Mouse (Mus musculus) adrenal gland, postnatal 4 days (tissue): ENCODE data around the gene Ncam1. TPM values are rescaled to one million over a fixed set of nuclear protein-coding genes. Genes with fewer than 3 reads are reported as not detected.

Experiments used
- DNase-seq, 2 experiments: peaks; one replicate each; pipeline ENCODE4 v3.0.0; 2021 to 2022; ENCODE audit warnings: low spot score in 2 of 2, mixed read lengths in 2 of 2
- total RNA-seq, 2 experiments: library from RNA; stranded (reverse); gene quantifications; 2 replicates each; pipeline ENCODE4 v1.2.3; 2021

The Ncam1 gene
- total RNA-seq, 2 experiments from 2014 or later: 107 to 130 TPM

DNA sequence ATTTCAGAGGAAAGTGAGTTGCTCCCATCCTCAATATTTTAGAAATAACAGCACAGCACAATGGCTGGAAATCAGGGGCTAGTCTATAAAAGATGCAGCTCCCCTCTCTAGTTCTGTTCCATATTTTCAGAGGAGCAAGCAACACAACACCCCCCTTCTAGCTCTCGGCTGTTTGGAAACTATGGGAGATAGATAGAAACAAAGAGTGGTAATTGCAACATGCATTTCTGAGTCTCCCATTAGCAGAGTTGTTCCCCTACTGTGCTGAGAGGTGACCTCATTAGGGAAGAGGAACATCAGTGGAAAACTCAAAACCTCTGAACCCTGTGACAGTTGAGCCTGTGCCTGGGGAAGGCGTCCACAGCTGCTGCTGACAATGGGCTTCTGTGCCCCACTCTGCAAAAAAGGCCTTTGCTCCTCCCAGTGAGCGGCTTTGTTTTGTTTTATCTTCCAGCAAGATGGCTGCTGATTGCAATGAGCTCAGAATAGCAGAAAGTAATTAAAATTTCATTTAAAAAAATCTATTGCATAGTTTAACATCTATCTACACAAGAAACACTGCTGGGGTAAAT, 174.7 kb downstream of the Ncam1 start:
- no peak for DNase-seq

DNA sequence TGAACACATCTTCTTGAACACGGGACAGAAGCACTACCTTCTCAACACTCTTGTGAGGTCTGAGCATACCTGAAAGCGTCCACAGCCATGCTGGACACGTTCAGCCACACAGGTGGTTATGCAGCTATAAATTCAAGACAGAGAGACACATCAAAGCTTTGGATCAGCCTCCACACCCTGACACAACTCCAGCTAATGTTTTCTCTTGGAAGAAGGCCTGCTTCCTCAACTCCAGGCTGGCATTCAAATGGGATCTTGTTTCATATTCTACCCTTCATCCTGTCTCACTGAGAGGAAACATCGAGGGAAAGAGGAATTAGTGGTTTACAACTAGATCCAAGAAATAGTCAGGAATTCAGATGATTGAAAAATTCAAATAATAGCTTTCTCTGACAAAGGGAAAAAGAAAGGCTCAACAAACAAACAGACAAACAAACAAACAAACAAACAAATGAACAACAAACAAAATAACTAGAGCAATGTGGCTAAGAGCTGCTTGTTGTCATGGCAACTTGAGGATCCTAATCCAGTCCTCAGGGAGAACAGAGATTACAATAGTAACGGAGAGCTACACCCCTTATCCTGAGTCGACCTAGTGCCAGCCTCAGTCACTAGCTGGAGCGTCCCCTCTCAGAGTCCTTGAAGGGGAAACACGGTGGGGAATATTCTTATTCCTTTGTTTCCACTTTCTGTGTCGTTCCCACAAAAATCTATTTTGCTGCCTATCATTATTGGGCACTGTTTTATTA, 175.6 kb downstream of the Ncam1 start:
- DNase-seq: no peak

- no peak for DNase-seq
These were observed 177.0 kb downstream of the Ncam1 start for GRCm38 (mm10) chr9:49621691-49622090.

DNA sequence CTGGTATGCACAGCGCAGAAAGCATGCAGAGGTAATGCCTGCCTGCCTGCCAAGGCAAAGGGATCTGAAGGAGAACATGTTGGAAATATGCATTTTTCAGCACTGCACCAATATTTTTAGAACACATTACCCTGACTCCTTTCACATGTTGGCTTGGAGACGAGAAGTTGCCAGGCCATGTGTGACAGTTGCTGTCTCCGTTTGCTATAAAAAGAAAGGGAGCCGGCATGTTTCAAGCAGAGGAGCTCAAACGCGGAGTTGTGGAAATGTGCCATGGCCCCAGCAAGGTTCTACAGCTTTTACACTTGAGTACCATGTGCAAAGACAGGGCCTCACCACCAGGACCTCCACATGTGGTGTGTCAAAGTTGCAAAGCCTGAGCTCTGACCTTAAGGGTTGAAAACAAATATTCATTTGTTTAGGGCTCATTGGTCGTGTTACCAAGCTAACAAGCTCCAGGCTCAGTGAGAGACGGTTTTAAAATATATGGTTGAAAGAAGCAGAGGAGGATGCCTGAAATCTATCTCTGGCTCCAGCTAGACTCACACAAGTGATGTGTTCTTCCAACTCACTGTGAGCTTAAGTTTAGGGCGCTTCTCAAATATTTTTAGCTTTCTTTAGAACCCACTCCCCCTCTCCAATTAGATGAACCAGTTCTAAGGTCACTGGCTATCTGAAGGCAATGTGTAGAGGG, 179.9 kb downstream of the Ncam1 start:
- no peak for DNase-seq

- no peak for DNase-seq
These were observed 180.5 kb downstream of the Ncam1 start for GRCm38 (mm10) chr9:49618266-49618665.

DNA sequence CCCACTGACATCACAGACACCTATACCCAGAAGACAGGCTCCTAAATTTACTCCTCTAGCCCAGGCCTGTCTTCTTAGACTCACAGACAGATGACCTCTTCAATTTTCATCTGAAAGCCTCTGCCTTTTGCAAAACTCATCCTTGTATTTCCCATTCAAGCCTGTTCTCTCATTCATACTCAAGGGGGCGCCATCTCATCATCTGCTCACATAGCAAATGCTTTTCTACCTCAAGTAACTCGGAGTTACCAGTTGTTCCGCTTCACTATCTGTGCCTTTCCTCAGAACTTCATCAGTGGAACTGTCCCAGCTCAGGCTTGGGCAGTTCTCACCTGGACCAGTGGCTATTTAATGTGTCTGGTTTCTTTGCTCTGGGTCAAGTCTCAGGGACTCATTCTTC, 181.5 kb downstream of the Ncam1 start:
- DNase-seq: peak in 1 of 2 experiments; percentile 29

GRCm38 (mm10) chr9:49612387-49612786, 186.3 kb downstream of the Ncam1 start:
- no peak for DNase-seq

GRCm38 (mm10) chr9:49608191-49608590, 190.5 kb downstream of the Ncam1 start:
- DNase-seq: no peak

DNA sequence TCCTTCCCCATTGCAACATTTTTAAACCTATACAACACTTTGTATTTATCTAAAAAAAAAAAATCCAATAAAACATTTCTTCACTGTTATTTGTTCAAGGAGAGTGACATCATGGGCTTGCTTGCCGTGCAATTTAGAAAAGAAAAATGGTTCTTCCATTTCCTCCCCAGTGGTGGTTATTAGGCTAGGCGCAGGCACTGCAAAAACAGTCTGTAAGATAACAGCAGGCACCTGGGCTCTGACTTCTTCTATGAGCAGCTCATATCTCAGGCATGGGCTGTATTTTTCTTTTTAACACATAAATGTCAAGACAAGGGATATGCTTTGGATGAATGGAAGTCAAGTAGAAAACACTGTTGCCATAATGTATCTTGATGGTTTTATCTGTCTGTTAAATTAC, 192.0 kb downstream of the Ncam1 start:
- DNase-seq: no peak

GRCm38 (mm10) chr9:49606317-49606716, 192.4 kb downstream of the Ncam1 start:
- DNase-seq: no peak

- DNase-seq: no peak
These were observed 192.9 kb downstream of the Ncam1 start for GRCm38 (mm10) chr9:49605791-49606190.

GRCm38 (mm10) chr9:49605351-49605750, 193.4 kb downstream of the Ncam1 start:
- no peak for DNase-seq

GRCm38 (mm10) chr9:49601215-49601614, 197.5 kb downstream of the Ncam1 start:
- no peak for DNase-seq

DNA sequence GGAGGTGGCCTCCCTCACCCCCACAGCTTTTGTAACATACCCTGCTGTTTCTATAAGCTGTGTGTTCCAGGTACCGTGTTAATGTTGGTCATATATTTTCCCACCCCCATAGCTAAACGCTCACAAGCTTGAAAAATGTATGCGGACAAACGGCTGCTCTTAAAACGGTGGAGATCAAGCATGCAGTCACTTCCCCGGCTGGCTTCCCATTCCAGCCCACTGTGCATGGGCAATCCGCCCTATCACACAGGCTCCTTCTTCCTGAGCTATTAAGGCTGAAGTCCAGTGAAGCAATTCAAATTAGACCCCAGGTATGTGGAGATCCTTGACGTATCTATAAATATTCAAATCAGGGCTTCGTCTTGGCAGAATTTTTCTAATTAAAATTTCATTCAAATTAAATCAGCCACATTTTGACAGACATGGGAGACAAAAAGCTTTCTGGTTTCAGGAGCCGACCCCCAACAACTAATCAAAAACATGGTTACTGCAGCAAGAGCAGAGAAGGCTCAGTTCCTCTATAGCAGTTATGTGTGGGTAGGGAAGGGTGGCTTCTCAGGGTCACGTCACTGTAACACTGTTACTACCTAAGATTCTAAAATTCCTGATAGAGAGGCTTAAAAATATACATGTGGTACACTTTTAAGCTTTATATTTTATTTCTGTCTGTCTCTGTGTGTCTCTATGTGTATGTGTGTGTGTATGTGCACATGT, 202.9 kb downstream of the Ncam1 start:
- DNase-seq: no peak

DNA sequence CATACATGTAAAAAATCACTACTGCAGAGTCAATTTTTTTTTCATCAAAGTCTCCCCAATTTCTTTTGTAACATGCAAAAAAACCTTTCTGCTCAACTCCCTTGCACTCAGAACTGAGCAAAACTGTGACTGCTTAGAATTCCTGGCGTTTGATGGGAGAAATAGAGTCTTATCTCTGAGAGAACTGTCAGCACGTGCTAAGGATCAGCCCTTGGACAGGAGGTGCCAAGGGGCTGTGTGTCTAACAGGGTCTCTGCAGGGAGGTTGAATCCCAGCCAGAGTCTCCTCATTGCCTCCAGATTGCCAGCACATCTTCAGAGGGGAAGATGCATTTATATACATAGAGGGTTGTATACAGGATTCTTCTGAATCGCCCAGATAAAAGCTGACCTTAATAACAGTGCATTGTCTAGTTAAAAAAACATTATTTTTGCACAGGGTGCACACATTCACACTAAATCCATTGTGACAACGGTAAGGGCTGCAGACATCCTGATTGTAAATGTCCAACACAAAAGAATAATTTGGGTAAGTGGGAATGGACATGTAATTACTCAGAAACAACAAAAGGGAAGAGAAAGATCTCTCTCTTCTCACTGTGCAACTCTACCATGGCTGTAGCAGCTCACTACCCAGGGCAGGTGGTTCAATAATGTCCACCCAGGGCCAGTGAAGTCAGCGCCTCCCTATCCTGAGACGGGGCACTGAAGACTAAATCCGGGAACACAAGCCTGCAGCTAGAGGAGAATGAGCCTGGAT, 203.7 kb downstream of the Ncam1 start:
- DNase-seq: no peak

- no peak for DNase-seq
These were observed 204.7 kb downstream of the Ncam1 start for GRCm38 (mm10) chr9:49593951-49594536.

GRCm38 (mm10) chr9:49592006-49592405, 206.7 kb downstream of the Ncam1 start:
- no peak for DNase-seq

GRCm38 (mm10) chr9:49590261-49590660, 208.5 kb downstream of the Ncam1 start:
- DNase-seq: no peak

DNA sequence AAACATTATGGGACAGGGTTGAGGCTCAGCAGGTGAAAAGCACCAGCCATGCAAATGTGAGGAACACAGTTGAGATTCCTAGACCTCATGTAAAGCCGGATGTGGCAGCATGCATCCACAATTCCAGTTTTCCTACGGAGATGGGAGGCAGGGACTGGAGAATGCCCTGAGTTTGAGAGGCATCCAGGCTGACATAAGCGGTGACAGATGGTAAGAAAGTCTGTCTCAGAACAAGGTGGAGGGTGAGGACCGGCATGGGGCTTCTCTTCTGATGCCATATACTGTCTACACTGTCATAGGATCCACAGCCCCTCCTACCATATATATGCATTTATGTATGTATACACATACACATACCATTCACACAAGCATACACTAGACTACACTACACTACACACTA, 221.6 kb downstream of the Ncam1 start:
- DNase-seq: no peak

- DNase-seq: no peak
These were observed 226.8 kb downstream of the Ncam1 start for GRCm38 (mm10) chr9:49571695-49572510.
